Mouse (Mus musculus) telencephalon, adult 2 months (tissue): ENCODE measurements around the gene Gtf3c2.

Experiments
- DNase-seq: peaks from one replicate; pipeline ENCODE4 v3.0.0-alpha.2; 2011; ENCODE audit warnings: low read depth, low spot score

Gtf3c2 gene

GRCm38 (mm10) chr5:31198170-31198569 is 18.2 kb upstream of the Gtf3c2 start:
- no peak for DNase-seq

- no peak for DNase-seq
Observed at GRCm38 (mm10) chr5:31197072-31197471, 17.1 kb upstream of the Gtf3c2 start.

GRCm38 (mm10) chr5:31196207-31196606 is 16.3 kb upstream of the Gtf3c2 start:
- DNase-seq = no peak

GRCm38 (mm10) chr5:31195671-31196070 is 15.7 kb upstream of the Gtf3c2 start:
- DNase-seq = no peak

GRCm38 (mm10) chr5:31194486-31195485 is 14.8 kb upstream of the Gtf3c2 start:
- no peak for DNase-seq

- no peak for DNase-seq
Observed at GRCm38 (mm10) chr5:31193631-31194281, 13.8 kb upstream of the Gtf3c2 start.

GRCm38 (mm10) chr5:31192939-31193630 is 13.1 kb upstream of the Gtf3c2 start, which contains the start of the genes Snx17 and Eif2b4:
TSS of gene Snx17 (plus strand) at chr5:31193227.
TSS of gene Eif2b4 (minus strand) at chr5:31193430.
- DNase-seq = peak; percentile 99

- DNase-seq = no peak
Observed at GRCm38 (mm10) chr5:31192045-31192938, 12.3 kb upstream of the Gtf3c2 start.

- no peak for DNase-seq
Observed at GRCm38 (mm10) chr5:31190201-31190600, 10.3 kb upstream of the Gtf3c2 start.

GRCm38 (mm10) chr5:31188223-31188840 is 8.4 kb upstream of the Gtf3c2 start:
- no peak for DNase-seq

GRCm38 (mm10) chr5:31183678-31184077 is 3.7 kb upstream of the Gtf3c2 start:
- DNase-seq = no peak

GRCm38 (mm10) chr5:31181183-31181770 is 1.3 kb upstream of the Gtf3c2 start:
- DNase-seq = no peak

- DNase-seq = no peak
Observed at GRCm38 (mm10) chr5:31179301-31179765, 611 bp downstream of the Gtf3c2 start.

- DNase-seq = no peak
Observed at GRCm38 (mm10) chr5:31168630-31169029, 11.3 kb downstream of the Gtf3c2 start.

- no peak for DNase-seq
Observed at GRCm38 (mm10) chr5:31164878-31165277, 15.1 kb downstream of the Gtf3c2 start.

- DNase-seq = no peak
Observed at GRCm38 (mm10) chr5:31162462-31162861, 17.5 kb downstream of the Gtf3c2 start.

- DNase-seq = peak; percentile 85
Observed at GRCm38 (mm10) chr5:31154152-31154553, 25.8 kb downstream of the Gtf3c2 start, which contains the start of gene Mpv17. TSS of gene Mpv17 (minus strand) at chr5:31154251.

GRCm38 (mm10) chr5:31153516-31154151 is 26.3 kb downstream of the Gtf3c2 start:
- DNase-seq = no peak

- DNase-seq = no peak
Observed at GRCm38 (mm10) chr5:31151746-31152145, 28.2 kb downstream of the Gtf3c2 start.
